Mouse (Mus musculus): ENCODE data around the gene Cog6. TPM values are rescaled to one million over a fixed set of nuclear protein-coding genes. Genes with fewer than 3 reads are reported as not detected.

Gene Cog6
- 10 to 100 TPM; 36.4 to 47.7 TPM for polyA plus RNA-seq (2017; shearing (Covaris generic))

DNA sequence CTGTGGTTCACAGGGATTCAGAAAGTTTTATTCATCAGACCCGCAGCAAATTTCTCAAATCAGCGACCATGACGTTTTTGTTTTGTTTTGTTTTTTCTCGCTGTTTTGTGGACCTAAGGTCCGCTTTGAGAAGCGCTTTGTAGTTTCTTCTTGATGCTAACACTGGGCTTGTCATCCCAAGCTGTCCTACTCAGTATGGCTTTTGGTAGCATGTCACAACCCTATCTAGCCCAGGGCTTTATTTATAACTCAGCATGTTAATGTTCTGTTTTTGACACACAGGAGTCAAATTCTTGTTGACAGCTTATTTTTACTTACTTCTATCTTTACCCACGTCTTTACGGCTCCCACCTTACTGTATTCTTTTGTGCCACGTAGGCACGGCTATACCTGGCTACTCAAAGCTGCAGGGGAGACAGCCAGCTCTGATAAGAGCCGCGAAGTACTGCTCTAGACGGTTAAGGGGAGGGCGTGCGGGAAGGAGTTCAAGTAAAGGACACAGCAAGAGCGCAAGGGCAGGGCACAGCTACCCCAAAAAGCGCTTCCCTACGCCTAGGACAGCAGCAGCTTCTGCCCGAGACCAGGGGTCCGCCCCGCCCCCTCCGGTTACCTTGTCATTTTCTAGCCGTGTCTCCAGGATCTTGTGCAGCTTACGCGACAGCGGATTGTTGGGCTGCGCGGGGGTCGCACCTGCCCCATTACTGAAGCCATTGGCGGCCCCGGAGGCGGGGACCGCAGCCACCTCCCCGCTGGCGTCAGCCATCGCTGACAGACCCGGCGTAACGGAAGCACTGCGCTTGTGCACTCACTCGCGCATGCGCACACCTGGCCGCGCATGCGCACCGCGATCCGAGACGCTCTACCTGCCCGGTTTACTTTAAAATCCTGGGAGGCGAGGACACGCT lies at the start of gene Cog6:
Gene Cog6 (minus strand): TSS at position 802 of the 905 bp plus-strand sequence.

DNA sequence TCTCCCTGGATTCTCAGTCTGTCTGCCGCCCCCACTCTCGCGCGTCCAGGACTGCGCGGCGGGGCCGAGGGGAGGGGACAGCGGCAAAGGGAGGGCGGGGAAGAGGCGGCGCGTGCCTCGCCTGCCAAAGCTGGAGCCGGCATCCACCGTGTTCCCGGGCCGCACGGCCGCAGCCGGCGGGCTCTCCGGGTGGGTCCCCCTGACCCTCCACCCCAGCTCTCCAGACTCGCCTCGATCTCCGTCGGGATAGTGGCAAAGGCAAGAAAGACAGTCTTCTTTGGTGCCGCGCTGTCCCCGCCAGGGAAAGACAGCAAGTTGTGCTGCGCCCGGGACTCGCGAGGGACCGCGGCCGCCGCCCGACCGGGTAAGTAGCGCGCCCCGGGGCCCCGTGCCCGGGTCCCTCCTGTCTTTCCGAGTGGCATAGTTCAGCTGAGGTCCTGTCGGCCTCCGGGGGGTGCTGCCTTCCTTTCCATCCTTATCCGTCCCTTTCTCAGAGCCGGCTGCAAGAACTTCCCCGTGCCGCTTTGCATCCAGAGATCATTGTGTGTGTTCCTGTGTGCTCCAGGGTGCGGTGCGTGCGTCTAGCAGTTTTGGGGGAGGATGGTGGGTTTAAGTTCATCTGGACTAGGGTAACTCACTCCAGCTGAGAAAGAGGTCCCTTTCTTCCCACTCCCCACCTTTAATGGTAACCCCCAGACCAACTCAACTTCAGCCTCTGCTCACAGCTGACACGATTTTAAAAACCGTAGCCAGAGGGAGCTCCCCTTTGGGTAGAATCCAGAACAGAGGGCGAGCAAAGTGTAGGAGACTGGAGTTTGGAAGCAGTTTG lies 24.6 kb upstream of the Cog6 start, which contains the start of gene Lhfp:
Gene Lhfp (plus strand): TSS at position 118 of the 829 bp plus-strand sequence.

Other genes with a start within 250 kb of the Cog6 start
- gene Lhfp, start 24.3 kb upstream of the Cog6 start, polyA plus RNA-seq (2017; shearing (Covaris generic)): 1 to 10 TPM in 1 of 2 experiments, under 1 TPM in 1; 0.06 to 1.8 TPM